Mouse (Mus musculus): ENCODE measurements at regions not wholly inside any gene's neighbourhood (a gene's known extent, or its start where the extent isn't known, plus 50 kb on each side); places are given as distances from the start of the nearest gene placed in this dataset.

DNA sequence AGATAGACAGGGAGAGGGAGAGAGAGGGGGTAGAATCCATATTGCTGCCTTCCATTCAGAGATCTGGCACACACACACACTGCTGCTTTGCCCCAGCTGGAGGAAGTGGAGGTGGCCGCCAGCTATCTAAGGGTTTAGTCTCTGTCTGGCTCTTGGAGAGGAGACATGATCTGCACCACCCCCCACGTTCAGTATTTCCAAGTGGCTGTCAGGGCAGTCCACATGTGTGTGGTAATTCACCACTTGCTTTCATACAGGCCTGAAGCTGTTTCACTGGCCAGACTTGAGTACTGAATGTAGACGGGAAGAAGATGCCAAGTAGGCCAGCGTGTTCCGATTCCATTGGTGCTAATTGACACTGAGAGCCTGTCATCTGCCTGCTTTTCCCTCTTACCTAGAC is 501.0 kb upstream of the Gm765 start:
- H3K4me1 ChIP-seq (ENCODE audit: insufficient read depth, low read depth, low read length): no peaks in the 10 kb centered on the region
- no peak for TF ChIP-seq EP300 (IDR thresholded peaks at IDR 0.05)
- TF ChIP-seq CTCF (IDR thresholded peaks at IDR 0.05): no peak
- no peak overlapping the region for H3K27ac ChIP-seq (ENCODE audit: low read length)
- H3K4me2 ChIP-seq (replicated peaks; ENCODE audit: low read depth, low read length): no peak overlapping the region
- DNase-seq (ENCODE audit: low spot score) (peak; percentile 75), ATAC-seq (peak; percentile 85)
- H3K4me3 ChIP-seq (ENCODE audit: low read depth, low read length): no peak overlapping the region
- H3K9ac ChIP-seq (replicated peaks; ENCODE audit: low read depth): no peak overlapping the region
- no peaks in the 10 kb centered on the region for H3K36me3 ChIP-seq (ENCODE audit: insufficient read depth, low read length)
- no peaks in the 10 kb centered on the region for H3K27me3 ChIP-seq (replicated peaks; ENCODE audit: insufficient read depth, low read length)
- WGBS: 49% methylated on average over 5 of the region's 5 CpGs
- no peaks in the 10 kb centered on the region for H3K9me3 ChIP-seq (ENCODE audit: low read length)

DNA sequence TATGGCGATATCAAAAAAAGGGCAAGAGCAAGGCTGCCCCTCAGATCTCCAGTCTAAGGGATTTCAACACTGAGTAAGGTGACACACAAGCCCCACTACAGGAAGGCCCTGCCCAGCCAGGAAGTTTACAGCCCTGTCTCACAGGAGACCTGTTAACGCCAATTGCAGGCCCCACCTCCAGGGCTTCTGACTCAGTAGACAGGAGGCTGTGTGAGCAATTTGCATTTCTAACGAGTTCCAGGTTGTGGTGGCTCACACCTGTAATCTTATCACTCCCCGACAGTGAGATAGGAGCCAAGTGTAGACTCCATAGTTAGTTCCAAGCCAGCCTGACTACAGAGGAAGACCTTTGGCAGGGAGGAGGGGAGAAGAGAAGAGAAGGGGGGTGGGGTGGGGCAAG is 500.4 kb upstream of the Gm765 start:
- no peak overlapping the region for H3K27ac ChIP-seq (ENCODE audit: low read length)
- ATAC-seq (no peak), DNase-seq (ENCODE audit: low spot score) (peak; percentile 8)
- H3K4me3 ChIP-seq (ENCODE audit: low read depth, low read length): no peak overlapping the region
- no peaks in the 10 kb centered on the region for H3K9me3 ChIP-seq (ENCODE audit: low read length)
- WGBS: 43% methylated on average over 4 of the region's 4 CpGs
- H3K27me3 ChIP-seq (replicated peaks; ENCODE audit: insufficient read depth, low read length): no peaks in the 10 kb centered on the region
- H3K9ac ChIP-seq (replicated peaks; ENCODE audit: low read depth): no peak overlapping the region
- no peaks in the 10 kb centered on the region for H3K4me1 ChIP-seq (ENCODE audit: insufficient read depth, low read depth, low read length)
- no peaks in the 10 kb centered on the region for H3K36me3 ChIP-seq (ENCODE audit: insufficient read depth, low read length)
- TF ChIP-seq CTCF (IDR thresholded peaks at IDR 0.05) (no peak), EP300 (IDR thresholded peaks at IDR 0.05) (no peak)
- H3K4me2 ChIP-seq (replicated peaks; ENCODE audit: low read depth, low read length): no peak overlapping the region

DNA sequence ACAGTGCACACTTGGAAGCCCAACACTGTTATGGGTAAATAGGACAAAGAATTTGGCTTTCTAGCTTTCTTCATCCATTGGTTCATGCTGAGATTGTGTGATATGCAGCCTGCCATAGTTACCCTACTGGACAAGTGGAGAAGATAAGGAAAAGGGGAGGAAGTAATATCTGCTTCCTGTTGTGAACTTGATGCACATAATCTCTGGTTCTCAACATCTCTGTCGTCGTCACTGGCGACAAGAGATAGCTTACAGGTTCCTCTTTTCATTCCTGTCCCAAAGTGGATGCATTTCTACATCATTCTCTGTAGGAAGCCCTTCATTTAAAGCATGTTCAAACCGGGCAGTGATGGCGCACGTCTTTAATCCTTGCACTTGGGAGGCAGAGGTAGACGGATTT is 491.4 kb upstream of the Gm765 start:
- Histone ChIP-seq H3K4me2 (replicated peaks; ENCODE audit: low read depth, low read length) (no peak overlapping the region), H3K27ac (ENCODE audit: low read length) (no peak overlapping the region), H3K9me3 (ENCODE audit: low read length) (no peaks in the 10 kb centered on the region), H3K9ac (replicated peaks; ENCODE audit: low read depth) (no peak overlapping the region), H3K4me3 (ENCODE audit: low read depth, low read length) (no peak overlapping the region), H3K27me3 (replicated peaks; ENCODE audit: insufficient read depth, low read length) (no peaks in the 10 kb centered on the region), H3K4me1 (ENCODE audit: insufficient read depth, low read depth, low read length) (no peaks in the 10 kb centered on the region), H3K36me3 (ENCODE audit: insufficient read depth, low read length) (no peaks in the 10 kb centered on the region)
- no peak for ATAC-seq
- no peak for TF ChIP-seq CTCF (IDR thresholded peaks at IDR 0.05)
- TF ChIP-seq EP300 (IDR thresholded peaks at IDR 0.05): no peak
- no peak for DNase-seq (ENCODE audit: low spot score)
- 88% methylated on average over 7 of the region's 7 CpGs for WGBS

DNA sequence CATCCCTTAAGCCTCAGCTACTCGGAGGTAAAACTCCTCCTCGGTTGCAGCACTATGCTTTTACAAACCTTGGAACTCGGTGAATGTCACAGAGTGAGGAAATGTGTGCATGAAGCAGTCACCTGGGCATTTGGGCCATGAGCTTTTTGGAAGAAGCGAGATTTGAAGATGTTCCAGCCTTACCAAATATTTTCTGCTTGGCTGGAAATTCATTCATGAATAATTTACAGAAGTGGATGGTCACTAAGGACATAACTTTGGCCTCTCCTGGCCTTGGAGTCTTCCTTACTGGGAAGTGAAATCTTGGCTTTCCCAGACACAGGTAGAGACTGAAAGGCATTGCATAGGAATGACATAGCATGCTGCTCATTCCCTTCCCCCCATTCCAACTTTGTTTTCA is 487.6 kb upstream of the Gm765 start:
- no peak for TF ChIP-seq EP300 (IDR thresholded peaks at IDR 0.05)
- TF ChIP-seq CTCF (IDR thresholded peaks at IDR 0.05): no peak
- ATAC-seq (no peak), DNase-seq (ENCODE audit: low spot score) (no peak)
- no peak overlapping the region for H3K4me3 ChIP-seq (ENCODE audit: low read depth, low read length)
- WGBS: 52% methylated on average over 4 of the region's 4 CpGs
- no peak overlapping the region for H3K4me2 ChIP-seq (replicated peaks; ENCODE audit: low read depth, low read length)
- no peaks in the 10 kb centered on the region for H3K27me3 ChIP-seq (replicated peaks; ENCODE audit: insufficient read depth, low read length)
- H3K9ac ChIP-seq (replicated peaks; ENCODE audit: low read depth): no peak overlapping the region
- no peaks in the 10 kb centered on the region for H3K36me3 ChIP-seq (ENCODE audit: insufficient read depth, low read length)
- no peaks in the 10 kb centered on the region for H3K4me1 ChIP-seq (ENCODE audit: insufficient read depth, low read depth, low read length)
- no peak overlapping the region for H3K27ac ChIP-seq (ENCODE audit: low read length)
- H3K9me3 ChIP-seq (ENCODE audit: low read length): no peaks in the 10 kb centered on the region

DNA sequence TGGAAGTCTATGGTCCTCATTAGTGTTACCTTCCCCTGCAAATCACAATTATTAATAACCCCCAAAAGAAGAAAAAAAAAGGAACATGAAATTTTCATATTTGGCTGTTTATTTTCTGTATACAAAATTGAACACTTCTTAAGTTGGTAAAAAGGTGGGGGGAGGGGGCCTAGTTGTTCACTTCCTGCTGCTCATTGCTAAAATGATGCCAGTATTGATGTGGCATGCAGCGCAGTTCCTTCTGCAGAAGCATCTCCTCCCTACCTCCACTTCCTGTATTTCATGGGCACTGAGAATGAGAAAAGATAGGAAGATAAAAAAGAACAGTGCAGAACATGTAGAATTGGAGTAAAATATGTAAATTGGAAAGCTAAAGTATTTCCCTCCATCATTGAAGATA is 465.5 kb upstream of the Gm765 start:
- Histone ChIP-seq H3K27ac (ENCODE audit: low read length) (no peak overlapping the region), H3K36me3 (ENCODE audit: insufficient read depth, low read length) (no peaks in the 10 kb centered on the region), H3K4me1 (ENCODE audit: insufficient read depth, low read depth, low read length) (no peaks in the 10 kb centered on the region), H3K9ac (replicated peaks; ENCODE audit: low read depth) (no peak overlapping the region), H3K27me3 (replicated peaks; ENCODE audit: insufficient read depth, low read length) (no peaks in the 10 kb centered on the region), H3K4me2 (replicated peaks; ENCODE audit: low read depth, low read length) (no peak overlapping the region), H3K9me3 (ENCODE audit: low read length) (no peaks in the 10 kb centered on the region), H3K4me3 (ENCODE audit: low read depth, low read length) (no peak overlapping the region)
- TF ChIP-seq CTCF (IDR thresholded peaks at IDR 0.05): no peak
- no peak for ATAC-seq
- no peak for DNase-seq (ENCODE audit: low spot score)
- 95% methylated on average over 1 of the region's 1 CpGs for WGBS

DNA sequence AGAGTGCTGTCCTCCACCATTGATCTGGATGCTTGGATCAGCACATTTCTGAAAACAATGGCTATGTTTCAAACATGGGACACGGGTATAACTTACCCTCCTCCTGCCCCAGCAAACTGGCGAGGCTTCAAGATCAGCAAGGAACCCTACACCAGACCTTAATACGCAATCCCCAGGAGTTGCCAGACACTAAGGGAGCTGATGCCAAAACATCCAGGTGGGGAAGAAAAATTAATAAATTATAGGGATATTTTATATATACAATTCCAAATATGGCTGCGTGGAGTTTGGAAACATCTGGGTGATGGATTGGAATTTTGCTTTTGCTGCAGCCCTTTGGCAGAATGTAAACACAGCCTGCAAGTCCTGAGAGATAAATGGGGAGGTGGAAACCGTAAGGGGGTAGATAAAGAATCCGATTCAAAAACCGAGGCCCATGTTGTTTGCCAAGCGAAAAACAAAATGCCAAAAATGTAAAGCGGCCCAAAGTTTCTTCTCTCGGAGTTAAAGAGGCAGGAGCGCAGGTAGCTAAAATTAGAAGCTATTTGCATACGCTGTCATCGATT is 460.9 kb upstream of the Gm765 start:
- H3K27me3 ChIP-seq (replicated peaks; ENCODE audit: insufficient read depth, low read length): no peaks in the 10 kb centered on the region
- no peaks in the 10 kb centered on the region for H3K9me3 ChIP-seq (ENCODE audit: low read length)
- no peak overlapping the region for H3K4me2 ChIP-seq (replicated peaks; ENCODE audit: low read depth, low read length)
- DNase-seq (ENCODE audit: low spot score) (peak; percentile 9), ATAC-seq (no peak)
- TF ChIP-seq CTCF (IDR thresholded peaks at IDR 0.05) (no peak), EP300 (IDR thresholded peaks at IDR 0.05) (no peak)
- no peak overlapping the region for H3K27ac ChIP-seq (ENCODE audit: low read length)
- H3K36me3 ChIP-seq (ENCODE audit: insufficient read depth, low read length): no peaks in the 10 kb centered on the region
- WGBS: 34% methylated on average over 13 of the region's 13 CpGs
- no peak overlapping the region for H3K9ac ChIP-seq (replicated peaks; ENCODE audit: low read depth)
- H3K4me3 ChIP-seq (ENCODE audit: low read depth, low read length): no peak overlapping the region
- H3K4me1 ChIP-seq (ENCODE audit: insufficient read depth, low read depth, low read length): no peaks in the 10 kb centered on the region

DNA sequence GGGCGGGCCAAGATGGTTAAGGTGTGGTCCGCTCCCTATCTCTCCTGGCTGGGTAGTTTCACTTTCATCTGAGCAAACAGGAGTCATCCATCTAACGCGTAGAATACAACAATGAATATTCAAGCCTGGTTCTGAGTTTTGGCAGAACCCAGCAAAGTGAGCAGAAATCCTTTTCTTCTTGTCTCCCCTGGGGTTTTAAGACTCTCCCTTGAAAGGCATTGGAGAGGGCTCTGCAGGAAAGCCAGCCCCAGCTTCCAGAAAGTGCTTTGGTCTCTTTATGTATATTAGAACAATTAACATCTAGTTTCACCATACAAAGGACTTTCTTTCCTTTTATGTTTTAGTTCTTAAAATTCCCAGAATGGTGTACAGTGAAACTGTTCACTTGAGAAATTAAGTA is 458.5 kb upstream of the Gm765 start:
- Histone ChIP-seq H3K4me2 (replicated peaks; ENCODE audit: low read depth, low read length) (no peak overlapping the region), H3K4me3 (ENCODE audit: low read depth, low read length) (no peak overlapping the region), H3K9me3 (ENCODE audit: low read length) (no peaks in the 10 kb centered on the region), H3K27me3 (replicated peaks; ENCODE audit: insufficient read depth, low read length) (no peaks in the 10 kb centered on the region), H3K27ac (ENCODE audit: low read length) (no peak overlapping the region), H3K9ac (replicated peaks; ENCODE audit: low read depth) (no peak overlapping the region), H3K4me1 (ENCODE audit: insufficient read depth, low read depth, low read length) (no peaks in the 10 kb centered on the region), H3K36me3 (ENCODE audit: insufficient read depth, low read length) (no peaks in the 10 kb centered on the region)
- DNase-seq (ENCODE audit: low spot score) (no peak), ATAC-seq (no peak)
- 93% methylated on average over 4 of the region's 4 CpGs for WGBS
- TF ChIP-seq CTCF (IDR thresholded peaks at IDR 0.05): no peak
- no peak for TF ChIP-seq EP300 (IDR thresholded peaks at IDR 0.05)

Data from lung, postnatal 0 days (tissue).